Mouse (Mus musculus) forebrain, embryonic 11.5 days (tissue): Measurements from ENCODE around the gene Nsrp1. TPM values are rescaled to one million over a fixed set of nuclear protein-coding genes. Genes with fewer than 3 reads are reported as not detected.

Experiments used
- ATAC-seq: fragments of 200-750 bp; cut with Nextera tagmentation; replicated peaks from 2 replicates; pipeline ENCODE4 v1.8.0; 2017; ENCODE audit warnings: moderate TSS enrichment; ENCODE audit not compliant: low FRiP score
- DNase-seq: peaks from one replicate; pipeline ENCODE4 v3.0.0-alpha.2; 2017; ENCODE audit warnings: low spot score
- H3K27ac ChIP-seq: fragments of 300-500 bp; sonication (generic); 2 replicates; pipeline ENCODE4 v1.5.1; 2014; ENCODE audit warnings: low read depth, low read length
- H3K27me3 ChIP-seq: fragments of 300-500 bp; sonication (generic); 2 replicates; pipeline ENCODE4 v1.6.1; 2014; ENCODE audit warnings: mild to moderate bottlenecking, low read length, mixed read lengths; ENCODE audit not compliant: control insufficient read depth, insufficient read depth
- H3K36me3 ChIP-seq: fragments of 300-500 bp; sonication (generic); 2 replicates; pipeline ENCODE4 v1.6.1; 2014; ENCODE audit warnings: mild to moderate bottlenecking, low read length, moderate library complexity, mixed read lengths; ENCODE audit not compliant: control insufficient read depth, insufficient read depth
- H3K4me1 ChIP-seq: fragments of 300-500 bp; sonication (generic); replicated peaks from 2 replicates; pipeline ENCODE4 v1.6.1; 2014; ENCODE audit warnings: low read length, mixed read lengths; ENCODE audit not compliant: control insufficient read depth, insufficient read depth
- H3K4me2 ChIP-seq: fragments of 300-500 bp; sonication (generic); 2 replicates; pipeline ENCODE4 v1.6.1; 2014; ENCODE audit warnings: low read depth, mild to moderate bottlenecking, low read length, moderate library complexity, mixed read lengths; ENCODE audit not compliant: severe bottlenecking
- H3K4me3 ChIP-seq: fragments of 300-500 bp; sonication (generic); 2 replicates; pipeline ENCODE4 v1.5.1; 2014; ENCODE audit warnings: low read depth, low read length
- H3K9ac ChIP-seq: fragments of 300-500 bp; sonication (generic); 2 replicates; pipeline ENCODE4 v1.6.1; 2014; ENCODE audit warnings: low read length
- H3K9me3 ChIP-seq: fragments of 300-500 bp; sonication (generic); 2 replicates; pipeline ENCODE4 v1.6.1; 2016; ENCODE audit warnings: low read length, mixed read lengths; ENCODE audit not compliant: control insufficient read depth
- WGBS: fragments of 180-500 bp; shearing (Covaris S2); extraction: QIAGEN DNeasy Blood & Tissue Kit; methylation state at CpG from one replicate; pipeline ENCODE4 v1.1.7; 2014; 5-methylcytosine and 5-hydroxymethylcytosine counted together
- microRNA counts: library from miRNA; unstranded; fragments of <30 nt; microRNA quantifications from one replicate; lab custom pipeline; 2015
- microRNA-seq: library from miRNA; unstranded; fragments of <30 nt; microRNA quantifications from one replicate; pipeline ENCODE4, GENCODE M21; 2016; ENCODE audit not compliant: insufficient number of aligned reads
- polyA plus RNA-seq: library from polyadenylated mRNA; unstranded; fragments of >200 nt; fragmentation: Nextera tagmentation; extraction: Ambion mirVana; gene quantifications from 2 replicates; pipeline ENCODE4 v1.2.1, GENCODE M21; 2014

Nsrp1 gene
- polyA plus RNA-seq, 1 experiment from 2014 or later, result 67.6 TPM

GRCm38 (mm10) chr11:77002361-77002760, 75.9 kb downstream of the Nsrp1 start:
- H3K4me1 ChIP-seq, result peaks cover 5% of the 10 kb centered on the region; the same call in 1 of the 2 replicates
- H3K27ac ChIP-seq, result no peak overlapping the region
- H3K9ac ChIP-seq, result no peak overlapping the region
- 65% methylated on average over 1 of the region's 1 CpGs for WGBS
- no peak overlapping the region for H3K4me3 ChIP-seq
- no peaks in the 10 kb centered on the region for H3K36me3 ChIP-seq
- no peaks in the 10 kb centered on the region for H3K9me3 ChIP-seq
- peaks cover 28% of the 10 kb centered on the region for H3K27me3 ChIP-seq
- H3K4me2 ChIP-seq, result no peak overlapping the region
- ATAC-seq (no peak), DNase-seq (no peak)

DNA sequence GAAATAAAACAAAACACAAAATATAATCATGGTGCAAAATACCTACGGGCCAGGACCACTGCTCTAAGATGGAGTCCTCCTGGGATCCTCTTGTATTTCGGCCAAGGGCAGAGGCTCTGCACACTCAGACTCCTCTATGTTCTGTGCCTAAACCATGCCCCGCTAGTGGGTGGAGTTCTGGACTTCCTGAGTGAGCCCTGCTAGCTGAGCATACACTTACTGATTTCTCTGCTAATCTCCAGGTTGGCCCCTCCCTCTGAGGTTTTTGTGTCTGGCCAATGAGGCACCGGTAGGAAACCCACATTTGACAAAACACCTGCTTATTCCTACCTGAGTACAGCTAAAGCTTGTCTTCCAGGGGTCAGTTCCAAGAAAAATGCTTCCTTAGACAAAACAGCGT, 77.5 kb downstream of the Nsrp1 start:
- 61% methylated on average over 5 of the region's 5 CpGs for WGBS
- Histone ChIP-seq H3K27ac (no peak overlapping the region), H3K4me2 (no peak overlapping the region), H3K4me3 (no peak overlapping the region), H3K9ac (no peak overlapping the region), H3K4me1 (peaks cover 5% of the 10 kb centered on the region; the same call in 1 of the 2 replicates), H3K36me3 (no peaks in the 10 kb centered on the region), H3K27me3 (peaks cover 32% of the 10 kb centered on the region), H3K9me3 (no peaks in the 10 kb centered on the region)
- ATAC-seq (no peak), DNase-seq (no peak)

GRCm38 (mm10) chr11:76998705-76999226, 79.5 kb downstream of the Nsrp1 start:
- whole genome bisulfite sequencing, result 9% methylated on average over 24 of the region's 24 CpGs
- Histone ChIP-seq H3K4me2 (peak overlapping the region; percentile 60), H3K36me3 (no peaks in the 10 kb centered on the region), H3K27me3 (peaks cover 32% of the 10 kb centered on the region), H3K9me3 (no peaks in the 10 kb centered on the region), H3K4me1 (peaks cover 5% of the 10 kb centered on the region; the same call in 1 of the 2 replicates), H3K9ac (peak overlapping the region; percentile 27; the same call in 1 of the 2 replicates), H3K4me3 (peak overlapping the region; percentile 29), H3K27ac (no peak overlapping the region)
- DNase-seq (peak; percentile 61), ATAC-seq (no peak)

GRCm38 (mm10) chr11:76997916-76998704, 80.1 kb downstream of the Nsrp1 start, which contains the start of gene Slc6a4:
Gene Slc6a4, plus strand, starts transcription at chr11:76998603.
- Histone ChIP-seq H3K4me2 (peak within 1 kb of the TSS; percentile 60), H3K27me3 (peaks cover 32% of the 10 kb centered on the region), H3K9me3 (no peaks in the 10 kb centered on the region), H3K4me3 (peak within 1 kb of the TSS; percentile 29), H3K27ac (no peak within 1 kb of the TSS), H3K9ac (peak within 1 kb of the TSS; percentile 27; the same call in 1 of the 2 replicates), H3K36me3 (no peaks in the 10 kb centered on the region), H3K4me1 (peaks cover 5% of the 10 kb centered on the region; the same call in 1 of the 2 replicates)
- WGBS, result under 1% methylated on average over 51 of the region's 52 CpGs
- ATAC-seq (no peak), DNase-seq (peak; percentile 69)

GRCm38 (mm10) chr11:76997305-76997704, 80.9 kb downstream of the Nsrp1 start:
- peak overlapping the region; percentile 60 for H3K4me2 ChIP-seq
- no peaks in the 10 kb centered on the region for H3K36me3 ChIP-seq
- ATAC-seq, result 0 out of 2 replicates have a peak, but pooled peaks have one; percentile 49
- H3K4me3 ChIP-seq, result peak overlapping the region; percentile 29
- 2% methylated on average over 20 of the region's 21 CpGs for WGBS
- no peak overlapping the region for H3K9ac ChIP-seq
- H3K27me3 ChIP-seq, result peaks cover 32% of the 10 kb centered on the region
- peak; percentile 93 for DNase-seq
- H3K27ac ChIP-seq, result no peak overlapping the region
- H3K9me3 ChIP-seq, result no peaks in the 10 kb centered on the region
- peaks cover 5% of the 10 kb centered on the region; the same call in 1 of the 2 replicates for H3K4me1 ChIP-seq

- H3K27me3 ChIP-seq, result peaks cover 32% of the 10 kb centered on the region
- no peak overlapping the region for H3K4me3 ChIP-seq
- DNase-seq, result no peak
- WGBS, result 66% methylated on average over 20 of the region's 20 CpGs
- no peaks in the 10 kb centered on the region for H3K9me3 ChIP-seq
- H3K9ac ChIP-seq, result no peak overlapping the region
- H3K4me2 ChIP-seq, result no peak overlapping the region
- H3K36me3 ChIP-seq, result no peaks in the 10 kb centered on the region
- H3K4me1 ChIP-seq, result peaks cover 5% of the 10 kb centered on the region; the same call in 1 of the 2 replicates
- no peak overlapping the region for H3K27ac ChIP-seq
- ATAC-seq, result no peak
These were observed 82.1 kb downstream of the Nsrp1 start for GRCm38 (mm10) chr11:76995966-76996672.

MicroRNAs within 50 kb of the gene (microRNA counts, 519-probe panel; counts per million panel counts)
- microRNA mmu-miR-423-3p (lab: Ali Mortazavi, UCI), result 5,105 counts per million, percentile 58 among the panel's probes with 10 or more counts
- 4,804 counts per million, percentile 48 among the panel's probes with 10 or more counts for microRNA mmu-miR-423-5p (lab: Ali Mortazavi, UCI)

Small RNAs within 50 kb of the gene (microRNA-seq; reads per million reads assigned to microRNA genes)
- 5,098 reads per million, percentile 86 among the genes with 10 or more reads in this experiment for gene Mir423

Other genes starting within 250 kb of the Nsrp1 start
- gene Cpd, start 231.4 kb downstream of the Nsrp1 start, polyA plus RNA-seq, result 14.3 and 15.6 TPM in 2 replicates
- gene Tmigd1, start 176.3 kb downstream of the Nsrp1 start, polyA plus RNA-seq, result not detected in 2 replicates
- 167 and 174 TPM in 2 replicates for gene Blmh, start 153.6 kb downstream of the Nsrp1 start, polyA plus RNA-seq
- gene Slc6a4, start 79.8 kb downstream of the Nsrp1 start, polyA plus RNA-seq, result 0.41 and 1.2 TPM in 2 replicates
- gene Efcab5, start 110.5 kb upstream of the Nsrp1 start, polyA plus RNA-seq, result 0.13 and 1.0 TPM in 2 replicates
- gene Ssh2, start 137.9 kb upstream of the Nsrp1 start, polyA plus RNA-seq, result 16.0 and 17.6 TPM in 2 replicates